Mouse (Mus musculus) MEL (cell line): Measurements from ENCODE around the gene 9130023H24Rik. TPM values are rescaled to one million over a fixed set of nuclear protein-coding genes. Genes with fewer than 3 reads are reported as not detected.

Experiments
- DNase-seq: peaks from one replicate; pipeline ENCODE4 v3.0.0; 2011; ENCODE audit warnings: low read depth, low spot score
- H3K27ac ChIP-seq: 2 replicates; pipeline ENCODE4 v1.5.1; 2012; ENCODE audit warnings: low read depth, mild to moderate bottlenecking, control low read depth, low read length, moderate library complexity; ENCODE audit not compliant: control insufficient read depth
- H3K27me3 ChIP-seq, 2 experiments: fragments of 150-350 bp in 1 of 2; sonication (generic) in 1 of 2; 2 replicates each; pipeline ENCODE4 v1.6.1; 2012; ENCODE audit warnings: low read length in 2 of 2, mild to moderate bottlenecking in 2 of 2, improper control_type of control experiment in 1 of 2, moderate library complexity in 1 of 2; ENCODE audit not compliant: insufficient read depth in 2 of 2, control insufficient read depth in 1 of 2
- H3K36me3 ChIP-seq, 2 experiments: 2 replicates each; pipeline ENCODE4 v1.6.1; 2012 to 2014; ENCODE audit warnings: low read length in 2 of 2, improper control_type of control experiment in 1 of 2, inconsistent platforms in 1 of 2, mild to moderate bottlenecking in 1 of 2; ENCODE audit not compliant: insufficient read depth in 2 of 2, control insufficient read depth in 1 of 2
- H3K4me1 ChIP-seq, 2 experiments: fragments of 150-350 bp in 1 of 2; sonication (generic) in 1 of 2; 2 replicates each; pipeline ENCODE4 v1.6.1; 2012; ENCODE audit warnings: low read length in 2 of 2, improper control_type of control experiment in 1 of 2, mild to moderate bottlenecking in 1 of 2; ENCODE audit not compliant: insufficient read depth in 2 of 2, control insufficient read depth in 1 of 2
- H3K4me3 ChIP-seq, 2 experiments: fragments of 150-350 bp in 1 of 2; sonication (generic) in 1 of 2; 2 replicates each; pipeline ENCODE4 v1.5.1; 2012; ENCODE audit warnings: low read depth in 2 of 2, low read length in 2 of 2, mild to moderate bottlenecking in 2 of 2, moderate library complexity in 2 of 2, control low read depth in 1 of 2, improper control_type of control experiment in 1 of 2; ENCODE audit not compliant: control insufficient read depth in 1 of 2, insufficient read depth in 1 of 2
- H3K79me2 ChIP-seq: 2 replicates; pipeline ENCODE4 v1.6.1; 2012; ENCODE audit warnings: mild to moderate bottlenecking, low read length, moderate library complexity; ENCODE audit not compliant: control insufficient read depth, poor library complexity, insufficient read depth
- H3K9ac ChIP-seq: 2 replicates; pipeline ENCODE4 v1.6.1; 2012; ENCODE audit warnings: low read depth, mild to moderate bottlenecking, control low read depth, low read length, moderate library complexity; ENCODE audit not compliant: control insufficient read depth, poor library complexity, severe bottlenecking
- H3K9me3 ChIP-seq: fragments of 150-350 bp; sonication (generic); replicated peaks from 2 replicates; pipeline ENCODE4 v1.6.1; 2012; ENCODE audit warnings: mild to moderate bottlenecking, low read length, improper control_type of control experiment, moderate library complexity; ENCODE audit not compliant: insufficient read depth
- BHLHE40 ChIP-seq: IDR thresholded peaks from 2 replicates; pipeline ENCODE4 v1.6.1; 2012; ENCODE audit warnings: low read depth, mild to moderate bottlenecking, inconsistent platforms, low read length, improper control_type of control experiment, borderline replicate concordance
- CHD1 ChIP-seq: IDR thresholded peaks from 2 replicates; pipeline ENCODE4 v1.6.1; 2012; ENCODE audit warnings: low read depth, mild to moderate bottlenecking, inconsistent platforms, low read length, improper control_type of control experiment
- ETS1 ChIP-seq: IDR thresholded peaks from 2 replicates; pipeline ENCODE4 v1.6.1; 2012; ENCODE audit warnings: low read depth, mild to moderate bottlenecking, inconsistent platforms, low read length, improper control_type of control experiment, moderate library complexity
- KAT2A ChIP-seq: conservative IDR thresholded peaks from 2 replicates; pipeline ENCODE4 v1.6.1; 2012; ENCODE audit warnings: low read depth, low read length, improper control_type of control experiment, inconsistent platforms
- MEF2A ChIP-seq: IDR thresholded peaks from 2 replicates; pipeline ENCODE4 v1.6.1; 2014; ENCODE audit warnings: low read depth, mild to moderate bottlenecking, inconsistent platforms, low read length, improper control_type of control experiment; ENCODE audit not compliant: poor library complexity, insufficient replicate concordance, severe bottlenecking; ENCODE audit errors: extremely low read depth
- MYB ChIP-seq: IDR thresholded peaks from 2 replicates; pipeline ENCODE4 v1.6.1; 2011; ENCODE audit warnings: mild to moderate bottlenecking, low read depth, low read length, improper control_type of control experiment
- POLR2AphosphoS5 ChIP-seq: IDR thresholded peaks from 2 replicates; pipeline ENCODE4 v1.6.1; 2012; ENCODE audit warnings: low read depth, borderline replicate concordance, mild to moderate bottlenecking, inconsistent platforms, low read length, moderate library complexity, mixed read lengths
- TCF12 ChIP-seq: IDR thresholded peaks from 2 replicates; pipeline ENCODE4 v1.6.1; 2014; ENCODE audit warnings: low read depth, mild to moderate bottlenecking, inconsistent platforms, low read length, improper control_type of control experiment, moderate library complexity
- USF2 ChIP-seq, 2 experiments: IDR thresholded peaks; 2 replicates each; pipeline ENCODE4 v1.6.1; 2011 to 2012; ENCODE audit warnings: improper control_type of control experiment in 2 of 2, low read length in 2 of 2, borderline replicate concordance in 1 of 2, inconsistent platforms in 1 of 2, low read depth in 1 of 2, mild to moderate bottlenecking in 1 of 2; ENCODE audit not compliant: insufficient read depth in 1 of 2
- ZC3H11A ChIP-seq: IDR thresholded peaks from 2 replicates; pipeline ENCODE4 v1.6.1; 2012; ENCODE audit warnings: low read depth, mild to moderate bottlenecking, inconsistent platforms, low read length, improper control_type of control experiment
- ZMIZ1 ChIP-seq: IDR thresholded peaks from 2 replicates; pipeline ENCODE4 v1.6.1; 2012; ENCODE audit warnings: low read depth, mild to moderate bottlenecking, inconsistent platforms, low read length, improper control_type of control experiment, moderate library complexity
- polyA plus RNA-seq, 2 experiments: library from polyadenylated mRNA; stranded (reverse) in 1 of 2; unstranded in 1 of 2; fragments of >175 nt in 1 of 2; fragments of >200 nt in 1 of 2; gene quantifications; 2 replicates each; pipeline versions ENCODE4 v1.2.1 to v1.2.4; 2012; ENCODE audit warnings: low replicate concordance in 2 of 2, low read depth in 1 of 2; ENCODE audit not compliant: insufficient read length in 2 of 2, insufficient read depth in 1 of 2, missing spikeins in 1 of 2
- total RNA-seq: library from RNA; depleted of rRNA; stranded (reverse); fragments of 300-350 nt; gene quantifications from 2 replicates; pipeline ENCODE4 v1.2.3, GENCODE M21; 2012

The 9130023H24Rik gene
- total and polyA plus RNA-seq, 3 experiments = 0.96 to 1.5 TPM; not detected in 1

DNA sequence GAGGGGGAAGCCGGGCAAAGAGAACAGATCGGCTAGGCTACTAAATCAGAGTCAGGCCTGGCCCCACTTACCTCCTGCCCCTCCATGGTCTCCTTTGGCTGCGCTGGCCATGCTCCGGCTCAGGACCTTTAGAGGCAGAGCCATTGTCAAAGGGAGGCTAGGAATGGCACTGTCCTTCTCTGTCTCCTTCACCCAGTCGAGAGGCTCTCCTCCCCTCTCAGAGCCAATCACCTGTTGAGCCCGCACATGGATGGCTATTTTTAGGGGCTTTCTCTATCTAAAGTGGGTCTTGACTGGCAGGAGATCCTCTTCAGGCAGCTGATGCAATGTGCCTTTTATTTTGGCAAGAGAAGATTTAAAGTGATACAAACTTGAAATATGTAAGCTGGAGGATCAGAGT, 31.7 kb downstream of the 9130023H24Rik start, which contains the start of gene Cox6a2 (continued):
- no peak for TF ChIP-seq BHLHE40

DNA sequence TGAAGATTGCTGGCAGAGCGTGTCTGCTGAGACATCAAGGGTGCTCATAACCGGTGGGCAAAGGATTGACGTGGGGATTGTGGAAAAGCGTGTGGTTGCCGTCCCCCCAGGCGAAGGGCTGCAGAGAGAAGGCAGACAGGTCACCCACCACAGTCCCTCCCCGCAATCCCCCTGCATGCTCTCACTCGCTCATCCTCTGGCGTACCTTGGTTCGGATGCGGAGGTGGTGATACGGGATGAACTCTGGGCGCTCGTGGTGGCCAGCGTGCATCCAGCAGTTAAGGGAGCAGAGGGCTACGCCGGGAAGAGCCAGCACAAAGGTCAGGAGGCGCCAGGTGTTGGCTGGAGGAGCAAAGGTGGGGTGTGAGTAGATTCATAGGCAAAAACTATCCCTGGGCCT, 32.1 kb downstream of the 9130023H24Rik start:
- DNase-seq = no peak
- H3K4me3 ChIP-seq = peak overlapping the region; percentile 37 to 96; a peak in 3 of 4 replicates
- H3K79me2 ChIP-seq = no peaks in the 10 kb centered on the region
- peaks cover 2 to 6% of the 10 kb centered on the region in 2 experiments; a peak in 3 of 4 replicates for H3K27me3 ChIP-seq
- H3K9ac ChIP-seq = peak overlapping the region; percentile 44
- no peak overlapping the region; the same call in 1 of the 2 replicates for H3K27ac ChIP-seq
- no peaks in the 10 kb centered on the region for H3K36me3 ChIP-seq
- TF ChIP-seq TCF12 (no peak), CHD1 (no peak), ZC3H11A (no peak), ZMIZ1 (no peak), ETS1 (no peak), KAT2A (no peak), MYB (no peak)
- peaks cover 2 to 6% of the 10 kb centered on the region in 2 experiments; a peak in 2 of 4 replicates for H3K4me1 ChIP-seq
- no peaks in the 10 kb centered on the region for H3K9me3 ChIP-seq

DNA sequence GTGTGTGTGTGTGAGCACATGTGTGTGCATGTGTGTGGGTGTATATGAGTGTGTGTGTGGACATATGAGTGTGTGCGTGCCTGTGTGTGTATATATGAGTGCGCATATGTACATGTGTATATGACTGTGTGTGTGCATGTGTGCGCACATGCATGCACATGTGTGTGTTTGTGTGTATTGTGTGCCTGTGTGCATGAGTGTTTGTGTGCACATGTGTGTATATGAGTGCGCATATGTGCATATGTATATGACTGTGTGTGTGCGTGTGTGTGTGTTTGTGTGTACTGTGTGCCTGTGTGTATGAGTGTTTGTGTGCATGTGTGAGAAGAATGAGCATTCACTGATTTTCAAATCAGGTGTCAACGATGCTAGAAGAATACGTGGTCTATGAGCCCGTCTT, 33.7 kb downstream of the 9130023H24Rik start:
- no peak overlapping the region for H3K27ac ChIP-seq
- no peak for DNase-seq
- no peak overlapping the region for H3K4me3 ChIP-seq
- H3K79me2 ChIP-seq = no peaks in the 10 kb centered on the region
- H3K9me3 ChIP-seq = no peaks in the 10 kb centered on the region
- H3K9ac ChIP-seq = no peak overlapping the region
- TF ChIP-seq BHLHE40 = no peak
- TF ChIP-seq USF2 (IDR thresholded peaks at IDR 0.05; ENCODE audit: borderline replicate concordance in 1 of 2, insufficient read depth in 1 of 2, low read depth in 1 of 2, low read length in 2 of 2) = no peak
- no peak for TF ChIP-seq MEF2A
- TF ChIP-seq POLR2AphosphoS5 = peak; percentile 53; the same call in 1 of the 2 replicates
- H3K36me3 ChIP-seq = no peaks in the 10 kb centered on the region
- H3K27me3 ChIP-seq = peaks cover 0 to 6% of the 10 kb centered on the region in 2 experiments; a peak in 2 of 4 replicates
- H3K4me1 ChIP-seq = peaks cover 2 to 6% of the 10 kb centered on the region in 2 experiments; a peak in 2 of 4 replicates
